Mouse (Mus musculus): ENCODE results near the gene Dpt. TPM values are rescaled to one million over a fixed set of nuclear protein-coding genes. Genes with fewer than 3 reads are reported as not detected.
"Not testable (repeated sequence)": the region's sequence is repeated elsewhere in the genome, so short reads cannot be mapped to it uniquely, and the experiment has no call there.

The Dpt gene
- total RNA-seq (2021): under 1 TPM; 0.23 to 0.32 TPM

DNA sequence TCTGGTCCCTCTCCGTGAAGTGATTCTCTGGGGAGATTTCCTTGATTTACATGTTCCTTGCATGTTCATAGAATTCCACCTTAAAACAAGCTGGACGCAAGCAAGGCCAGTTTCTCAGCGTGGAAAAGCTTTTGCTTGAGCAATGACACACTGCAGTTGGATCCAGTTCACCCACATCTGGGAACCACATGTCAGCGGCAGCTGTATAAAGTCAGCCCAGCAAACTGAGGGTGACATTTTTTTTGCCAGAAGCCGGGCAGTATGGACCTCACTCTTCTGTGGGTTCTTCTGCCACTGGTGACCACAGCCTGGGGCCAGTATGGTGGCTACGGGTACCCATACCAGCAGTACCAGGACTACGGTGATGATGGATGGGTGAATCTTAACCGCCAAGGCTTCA is at the start of gene Dpt:
Gene Dpt (plus strand): TSS at position 174 of the 400 bp plus-strand sequence.
- no peak for DNase-seq

DNA sequence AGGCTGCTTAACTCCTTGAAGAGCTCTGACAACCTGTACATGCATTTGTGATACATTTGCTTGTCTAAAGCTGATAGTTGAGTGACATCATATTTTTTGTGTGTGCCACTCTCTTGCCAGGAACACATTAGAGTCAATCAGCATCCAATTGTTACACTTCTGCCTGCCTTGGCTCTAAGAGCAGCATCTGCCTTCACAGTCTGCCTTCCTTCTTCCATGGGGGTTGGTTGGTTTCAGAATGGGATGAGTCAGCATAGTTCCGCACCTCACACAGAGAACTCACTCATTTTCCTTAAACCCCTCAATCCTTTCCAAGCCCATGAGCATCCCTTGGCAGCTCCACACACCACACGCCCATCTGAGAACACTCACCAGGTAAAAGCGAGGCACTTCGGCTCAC is 42.7 kb upstream of the Dpt start:
- peak; percentile 41 to 53 for DNase-seq

DNA sequence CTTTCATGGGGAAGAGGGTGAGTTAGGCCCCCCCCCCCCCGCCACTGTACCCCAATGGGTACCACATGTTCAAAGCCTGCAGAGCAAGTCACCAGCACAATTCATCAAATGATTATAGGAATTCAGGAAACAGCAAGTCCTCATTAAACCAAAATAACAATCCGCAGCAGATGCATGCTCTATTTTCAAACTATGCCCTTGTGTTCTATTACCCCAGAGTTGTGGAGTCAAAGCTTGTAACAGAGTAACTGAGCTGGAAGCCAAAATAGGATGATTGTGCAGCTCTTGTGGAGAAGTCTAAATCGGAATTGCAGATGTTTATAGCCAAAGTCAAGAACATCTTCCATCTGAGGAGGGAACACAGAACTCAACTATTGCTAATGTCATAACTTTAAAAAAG is 40.8 kb upstream of the Dpt start:
- peak in 1 of 2 experiments; percentile 18 for DNase-seq

DNA sequence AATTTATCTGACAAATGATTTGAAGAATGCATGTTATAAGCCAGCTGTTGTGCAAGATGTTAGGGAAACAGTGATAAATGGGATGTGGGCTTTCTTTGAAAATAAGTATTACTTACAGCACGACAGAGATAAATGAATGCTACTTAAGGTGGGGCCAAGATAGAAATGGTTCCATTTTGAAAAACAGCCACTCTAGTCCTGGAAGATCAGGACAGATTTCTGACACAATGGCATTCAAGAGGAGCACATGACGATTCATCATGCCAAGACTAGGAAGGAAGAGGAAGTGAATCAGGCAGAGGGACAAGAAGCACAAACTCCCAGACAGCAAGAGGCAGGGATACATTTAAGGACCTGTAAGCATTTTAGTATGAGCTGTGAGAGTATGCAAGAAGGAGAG is 39.5 kb upstream of the Dpt start:
- no peak for DNase-seq

DNA sequence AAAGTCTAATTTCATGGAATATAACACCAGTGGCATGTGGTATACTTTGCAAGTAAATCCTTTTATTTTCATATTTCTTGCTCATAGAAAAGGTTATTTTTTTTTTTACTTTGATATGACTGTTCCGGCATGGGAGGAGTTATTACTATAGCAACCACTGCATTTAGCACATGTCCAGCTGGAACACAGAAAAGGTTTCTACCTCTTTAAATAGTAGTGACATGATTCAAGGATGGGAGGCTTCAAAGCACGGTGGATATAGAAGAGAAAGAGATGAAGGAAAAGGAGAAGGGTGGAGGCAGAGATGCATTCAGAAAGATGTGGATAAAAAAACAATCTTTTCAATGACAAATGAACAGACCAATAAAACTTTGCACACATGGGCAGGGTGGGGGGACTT is 38.0 kb upstream of the Dpt start:
- no peak for DNase-seq

DNA sequence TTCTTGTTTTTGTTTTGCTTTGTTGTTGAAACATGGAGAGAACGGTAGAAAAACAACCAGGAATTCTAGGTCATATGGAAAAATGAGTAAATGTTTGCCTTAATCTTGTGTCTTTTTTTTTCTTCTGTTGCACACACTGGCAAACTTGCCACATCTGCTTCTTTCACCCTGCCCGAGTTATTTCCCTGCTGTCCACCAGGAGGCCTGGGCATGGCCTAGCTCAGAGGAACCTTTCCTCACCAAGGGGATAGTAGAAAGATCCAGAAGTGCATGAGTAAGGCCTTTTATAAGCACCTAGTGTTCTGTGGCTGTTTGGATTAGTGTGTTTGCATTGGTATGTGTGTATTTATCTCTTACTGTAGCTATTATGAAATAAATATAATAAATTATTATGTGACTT is 34.2 kb upstream of the Dpt start:
- no peak for DNase-seq

DNA sequence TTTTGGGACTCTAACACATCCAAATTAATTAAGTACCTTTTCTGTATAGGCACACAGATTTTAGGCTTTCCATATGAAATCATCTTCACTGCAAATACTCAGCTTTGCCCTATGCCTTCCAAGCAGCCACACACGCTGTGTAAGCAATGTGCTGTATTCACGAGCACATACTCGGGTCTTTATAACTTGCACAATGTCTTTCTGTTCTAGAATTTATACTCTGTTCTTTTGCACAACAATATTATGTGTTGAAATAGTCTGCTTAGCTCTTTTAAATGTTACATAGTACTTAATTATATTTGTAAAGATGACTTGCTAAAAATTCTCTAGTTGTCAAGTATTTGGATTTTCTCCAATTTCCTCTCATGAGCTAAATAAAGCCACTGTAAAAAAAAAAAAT is 29.8 kb upstream of the Dpt start:
- DNase-seq: no peak

DNA sequence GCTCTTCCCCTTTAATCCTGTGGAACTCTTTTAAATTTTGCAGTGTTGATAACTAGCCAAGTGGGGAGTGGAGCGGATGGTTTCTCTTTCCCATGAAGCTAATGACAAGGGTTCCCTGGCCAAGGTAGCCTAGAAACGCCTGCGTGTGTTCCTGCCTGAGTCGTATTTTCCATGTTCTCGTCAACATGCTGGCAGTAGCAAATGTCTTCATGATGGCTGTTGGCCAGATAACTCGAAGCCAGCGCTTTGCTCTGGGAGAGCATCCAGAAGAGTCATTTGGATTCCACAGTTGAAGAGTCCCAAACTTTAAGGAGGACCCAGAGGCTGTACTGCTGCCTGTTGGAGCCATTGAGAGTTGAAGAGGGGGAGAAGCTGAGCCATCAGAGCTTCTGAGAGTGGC is 25.8 kb upstream of the Dpt start:
- peak; percentile 60 to 71 for DNase-seq

DNA sequence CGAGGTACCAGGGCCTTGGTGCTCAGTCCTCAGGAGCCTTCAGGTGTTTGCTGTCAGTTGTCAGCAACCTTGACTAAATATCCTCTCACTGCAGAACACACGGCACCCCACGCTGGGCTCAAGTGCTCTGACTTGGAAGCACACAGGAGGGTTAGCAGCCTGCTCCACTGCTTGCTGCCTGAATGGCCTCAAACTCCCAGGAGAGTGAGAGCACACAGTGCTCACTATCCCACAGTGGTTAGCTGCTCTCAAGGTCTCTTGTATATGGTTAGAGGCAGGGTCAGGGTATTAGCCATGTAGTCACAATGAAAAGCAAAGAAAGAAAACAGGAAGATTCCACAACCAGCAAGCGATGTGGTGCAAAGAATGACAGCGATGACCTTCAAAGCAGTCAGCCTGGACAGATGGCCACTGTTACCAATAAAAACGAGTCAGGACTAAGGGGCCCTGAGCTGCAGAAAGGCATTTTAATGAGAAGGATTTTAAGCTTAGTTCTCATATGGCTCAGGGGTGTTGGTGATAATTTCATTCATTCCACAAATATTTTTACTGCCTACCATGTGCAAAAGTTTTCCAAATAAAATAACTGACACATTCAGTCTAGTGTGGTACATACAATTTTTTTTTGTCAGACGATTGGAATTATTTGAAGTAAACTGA is 15.5 kb upstream of the Dpt start:
- no peak for DNase-seq

DNA sequence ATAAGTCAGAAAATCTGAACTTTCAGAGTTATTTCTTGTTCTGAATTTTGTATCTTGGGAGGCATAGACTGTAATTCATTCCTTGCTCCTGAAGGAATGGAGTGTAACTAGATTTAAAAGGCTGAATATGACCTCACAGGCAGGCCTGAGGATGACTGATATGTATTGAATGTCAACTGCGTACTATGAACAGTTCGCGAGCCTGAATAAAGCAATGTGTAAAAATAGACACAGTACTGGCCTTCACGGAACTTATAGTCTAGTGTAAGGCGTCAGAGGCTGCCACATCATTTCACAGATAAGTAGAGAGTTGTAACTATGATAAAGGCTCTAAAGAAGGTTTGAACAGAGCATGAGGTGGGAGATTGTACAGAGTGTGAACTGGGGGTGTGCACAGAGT is 10.3 kb upstream of the Dpt start:
- DNase-seq: no peak

DNA sequence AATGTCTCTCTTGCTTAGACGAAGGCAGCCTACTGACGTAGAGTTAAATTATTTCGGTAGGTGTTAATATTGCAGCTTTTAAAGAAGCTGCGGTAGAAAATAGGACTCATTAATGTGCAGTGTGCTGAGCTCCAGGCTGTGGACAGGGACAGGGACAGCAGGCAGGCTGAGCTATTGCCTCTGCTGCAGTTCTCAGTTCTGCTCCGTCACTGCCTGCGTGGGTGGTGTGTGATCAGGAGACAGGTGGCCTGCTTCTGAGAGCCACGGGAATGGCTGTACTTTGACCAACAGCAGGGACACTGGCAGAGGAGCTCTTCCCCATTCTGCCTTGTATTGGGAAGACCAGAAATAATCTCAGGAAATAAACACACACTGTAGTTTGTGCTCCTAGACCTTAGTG is 8.7 kb upstream of the Dpt start:
- peak; percentile 69 to 70 for DNase-seq

DNA sequence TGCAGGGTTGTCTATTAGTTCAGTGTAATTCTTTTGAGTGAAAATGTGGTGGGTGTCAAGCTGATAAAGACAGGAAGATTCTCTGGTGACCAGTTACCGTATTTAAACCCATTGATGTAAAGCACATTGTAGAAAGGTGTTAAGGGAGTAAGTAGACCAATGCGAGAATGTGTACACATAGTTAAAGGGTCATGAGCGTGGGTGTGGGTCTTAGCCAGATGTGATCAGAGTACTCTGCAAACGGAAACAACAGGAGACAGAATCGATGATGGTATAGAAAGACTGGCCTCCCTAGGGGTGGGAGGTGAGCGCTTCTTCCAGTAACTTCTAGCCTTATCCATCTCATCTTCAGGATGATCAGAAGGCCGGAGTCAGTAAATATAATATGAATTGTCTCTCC is 8.2 kb upstream of the Dpt start:
- DNase-seq: no peak

DNA sequence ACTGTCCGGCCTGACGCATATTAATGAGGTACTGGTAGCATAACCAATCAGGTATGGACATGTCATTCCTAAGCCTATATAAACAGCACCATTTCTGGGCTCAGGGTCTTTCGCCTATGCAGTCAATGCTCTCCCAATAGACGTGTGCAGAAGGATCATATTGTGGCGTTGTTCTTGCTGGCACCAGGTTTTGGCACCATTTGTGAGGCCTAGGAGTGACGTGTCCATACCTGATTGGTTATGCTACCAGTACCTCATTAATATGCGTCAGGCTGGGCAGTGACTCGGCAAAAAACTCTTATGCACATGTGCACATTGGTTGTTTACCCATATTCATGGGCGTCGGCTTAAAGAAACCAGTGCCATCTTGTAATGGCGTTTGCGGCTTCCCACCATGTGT is 6.1 kb upstream of the Dpt start:
- not testable (repeated sequence) for DNase-seq

DNA sequence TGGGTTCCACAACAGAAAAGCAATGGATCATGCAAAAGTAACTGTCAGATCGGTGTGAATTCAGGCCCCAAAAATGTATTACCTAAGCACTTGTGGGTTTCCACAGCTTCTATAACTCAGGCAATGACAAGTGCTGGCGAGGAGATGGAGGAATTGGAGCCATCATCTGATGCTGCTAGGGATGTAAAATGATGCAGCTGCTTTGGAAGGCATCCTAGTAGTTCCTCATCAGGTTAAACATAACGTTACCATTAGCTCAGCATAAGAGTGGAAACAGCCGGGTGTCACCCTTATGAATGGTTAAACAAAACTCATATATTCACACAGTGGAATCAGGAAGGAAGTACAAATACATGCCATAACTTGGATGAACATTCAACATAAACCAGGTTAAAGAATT is 3.4 kb upstream of the Dpt start:
- no peak for DNase-seq

DNA sequence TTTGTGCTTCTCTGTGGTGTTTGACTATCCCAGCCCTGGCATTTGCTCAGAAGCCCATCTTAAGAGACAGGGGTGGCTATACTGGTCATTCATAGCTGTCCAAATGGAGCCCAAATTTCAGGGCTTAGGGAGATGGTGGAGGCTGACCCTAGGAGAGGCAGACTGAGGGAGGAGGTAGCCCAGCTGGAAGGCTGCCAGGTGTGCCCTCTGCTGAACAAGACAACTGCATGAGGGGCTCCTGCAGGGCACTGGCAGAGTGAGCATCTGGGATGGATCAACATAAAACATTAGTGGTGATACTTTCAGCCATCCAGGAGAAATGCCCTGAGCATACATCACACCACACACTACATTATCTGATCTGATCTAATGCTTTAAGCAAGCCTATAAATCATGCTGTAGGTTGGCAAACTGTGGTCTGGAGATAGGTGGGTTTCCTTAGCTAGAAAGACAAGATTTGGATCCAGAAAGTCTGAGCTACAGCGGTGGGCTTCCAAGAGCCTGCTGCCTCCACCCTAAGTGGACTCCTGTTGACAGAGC is 1.4 kb downstream of the Dpt start:
- DNase-seq: no peak

DNA sequence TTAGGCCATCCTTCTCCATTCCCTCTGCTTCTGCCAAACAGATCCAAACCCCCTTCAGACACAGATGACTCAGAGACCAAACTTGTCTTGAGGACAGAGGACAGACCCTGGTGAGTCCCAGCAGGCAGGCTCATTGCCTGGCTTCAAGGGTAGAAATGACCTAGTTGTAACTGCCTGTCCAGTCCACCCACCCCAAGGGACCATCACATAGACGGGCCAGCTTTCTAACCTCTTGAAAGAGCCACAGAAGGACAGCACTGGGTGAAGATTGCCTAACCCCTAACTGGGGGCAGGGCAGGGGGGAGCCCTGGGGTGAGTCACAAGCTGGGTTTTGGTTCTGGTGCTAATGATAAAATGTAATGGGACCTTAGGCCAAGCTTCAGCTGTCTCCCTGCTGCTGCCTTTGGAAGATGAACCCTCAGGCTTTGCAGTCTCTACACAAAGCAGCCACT is 2.1 kb downstream of the Dpt start:
- no peak for DNase-seq

DNA sequence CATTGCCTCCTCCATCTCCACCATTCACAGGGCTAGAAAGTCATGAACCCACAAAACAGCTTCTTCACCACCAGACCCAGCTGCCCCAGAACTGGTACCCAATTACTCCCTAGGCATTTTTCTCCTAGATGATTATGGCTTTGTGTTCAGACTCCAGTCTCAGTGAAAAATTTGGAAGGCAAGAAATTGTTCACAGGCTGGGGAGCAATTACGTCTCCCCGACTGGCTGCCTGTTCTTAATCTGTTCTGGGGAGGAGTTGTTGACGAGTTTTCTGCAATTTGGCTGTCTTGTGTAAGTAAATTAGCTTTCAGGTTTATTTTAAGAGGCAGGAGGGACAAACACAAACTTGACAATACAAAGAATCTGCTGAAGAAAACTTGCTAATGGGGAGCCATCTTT is 2.7 kb downstream of the Dpt start:
- no peak for DNase-seq

DNA sequence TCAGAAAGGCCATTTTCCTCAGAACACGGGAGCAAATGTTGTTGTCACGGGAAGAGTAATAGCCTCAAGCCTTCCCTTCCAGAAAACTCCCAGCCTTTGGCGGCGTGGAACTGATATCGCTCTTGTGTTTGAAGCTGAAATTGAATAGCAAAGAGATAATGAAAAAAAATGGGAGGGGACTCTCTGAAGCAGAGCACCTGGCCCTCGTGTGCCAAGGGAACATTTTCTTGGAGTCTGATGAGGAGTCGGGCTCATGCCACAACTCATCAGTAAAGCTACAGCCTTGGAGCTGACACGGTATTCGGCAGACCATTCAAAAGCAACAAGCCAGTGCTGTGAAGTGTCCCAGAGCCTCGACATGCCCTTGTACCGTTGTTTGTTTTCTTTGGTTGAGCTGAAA is 7.8 kb downstream of the Dpt start:
- DNase-seq: no peak

DNA sequence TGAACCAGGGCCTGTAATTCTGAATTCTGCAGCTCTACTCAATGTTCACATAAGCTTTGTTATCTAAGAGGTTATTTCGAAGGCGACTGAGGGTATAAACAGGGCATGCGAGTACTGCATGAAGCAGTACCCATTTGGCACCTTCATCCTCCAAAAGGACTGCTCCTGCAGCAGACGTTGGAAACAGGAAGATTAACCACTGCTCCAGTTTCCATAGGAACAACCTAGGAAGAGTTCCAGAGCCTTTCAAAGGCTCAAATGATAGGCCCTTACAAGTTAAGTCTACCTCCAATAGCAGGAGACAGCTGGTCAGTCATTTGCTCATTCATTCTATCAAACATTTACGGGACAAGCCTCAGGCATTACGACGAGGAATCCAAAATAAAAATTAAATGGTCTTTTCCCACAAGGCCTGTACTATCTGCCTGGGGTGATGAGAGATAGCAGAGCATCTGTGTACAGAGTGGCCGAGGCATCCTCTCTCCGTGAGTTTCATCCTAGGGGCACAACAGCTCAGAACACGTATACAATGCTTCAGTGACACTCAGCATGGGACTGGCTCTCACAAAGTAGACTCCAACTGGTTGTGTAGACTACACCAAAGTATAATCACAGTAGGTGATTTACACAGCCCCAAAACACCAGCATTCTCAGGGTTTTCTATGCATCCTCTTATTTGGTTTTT is 8.4 kb downstream of the Dpt start:
- DNase-seq: no peak

DNA sequence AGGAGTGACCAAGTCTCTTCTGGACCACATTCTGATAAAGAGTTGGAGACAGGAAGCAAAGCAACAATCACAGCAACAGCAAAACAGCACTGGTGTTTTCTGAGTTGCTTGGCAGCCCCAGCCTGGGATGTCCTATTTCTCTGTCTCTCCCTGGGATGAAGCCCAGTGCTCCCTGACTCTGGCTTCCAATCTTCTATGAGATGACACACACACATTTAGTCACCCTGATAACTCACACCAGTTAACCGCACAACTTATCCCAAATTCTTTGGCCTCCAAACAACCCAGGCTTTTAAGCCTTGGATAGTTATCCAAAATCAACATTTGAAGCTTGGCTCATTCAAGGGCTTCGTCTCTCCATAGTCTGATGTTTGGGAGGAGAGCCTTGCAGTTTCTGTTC is 12.9 kb downstream of the Dpt start:
- no peak for DNase-seq

DNA sequence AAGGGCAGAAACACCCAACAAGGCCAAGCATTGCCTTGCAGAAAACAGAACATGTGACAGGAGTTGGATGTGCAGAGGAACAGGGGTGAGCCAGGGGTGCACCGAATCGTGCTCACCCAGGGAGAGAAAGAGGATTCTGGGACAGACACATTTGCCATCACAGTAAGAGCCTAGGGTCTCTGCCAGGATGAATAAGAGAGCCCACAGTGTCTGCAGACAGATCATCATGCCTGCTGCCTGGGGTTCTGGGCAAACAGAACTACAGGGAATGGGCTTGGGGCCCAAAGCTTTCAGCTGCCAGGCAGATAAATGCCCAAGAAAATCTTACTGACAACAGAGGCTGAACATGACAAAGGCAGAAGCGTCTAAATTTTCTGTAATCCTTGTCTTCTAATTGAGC is 14.9 kb downstream of the Dpt start:
- DNase-seq: no peak

DNA sequence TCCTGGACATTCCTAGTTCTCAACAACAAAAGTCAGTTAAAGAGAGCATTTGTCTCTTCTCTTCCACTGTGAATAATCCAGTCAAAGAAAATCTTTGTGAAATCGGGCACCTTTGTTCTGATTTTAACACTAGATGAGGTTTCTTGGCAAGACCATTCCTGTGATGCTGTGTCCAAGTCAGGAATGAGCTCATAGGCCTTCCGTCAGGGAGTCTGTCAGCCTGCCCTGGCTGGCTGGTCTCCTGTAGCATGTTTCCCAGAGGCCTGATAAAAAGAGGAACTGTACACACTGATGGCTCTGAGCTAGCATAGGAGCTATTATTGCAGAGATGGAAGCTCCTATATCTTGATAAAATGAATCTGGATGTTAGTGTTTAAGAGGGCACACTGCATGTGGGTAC is 17.8 kb downstream of the Dpt start:
- DNase-seq: no peak

DNA sequence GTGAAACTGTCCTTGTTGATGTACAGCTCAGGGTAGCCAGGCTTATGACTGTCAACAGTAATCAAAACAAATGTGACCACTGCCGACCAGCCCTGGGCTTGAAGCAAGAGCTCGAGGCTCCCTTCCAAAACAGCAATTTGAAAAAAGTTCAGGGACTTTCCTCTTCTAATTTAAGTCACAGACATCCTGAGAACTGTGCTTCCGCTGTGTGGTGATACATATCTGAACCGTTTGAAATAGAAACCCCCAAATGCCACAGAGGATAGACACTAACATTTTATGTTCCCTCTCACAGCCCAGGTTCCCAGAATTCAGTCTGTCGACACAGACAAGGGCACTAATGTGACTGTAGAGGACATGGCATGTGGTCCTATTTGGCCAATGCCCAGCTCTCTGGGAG is 18.9 kb downstream of the Dpt start:
- no peak for DNase-seq

DNA sequence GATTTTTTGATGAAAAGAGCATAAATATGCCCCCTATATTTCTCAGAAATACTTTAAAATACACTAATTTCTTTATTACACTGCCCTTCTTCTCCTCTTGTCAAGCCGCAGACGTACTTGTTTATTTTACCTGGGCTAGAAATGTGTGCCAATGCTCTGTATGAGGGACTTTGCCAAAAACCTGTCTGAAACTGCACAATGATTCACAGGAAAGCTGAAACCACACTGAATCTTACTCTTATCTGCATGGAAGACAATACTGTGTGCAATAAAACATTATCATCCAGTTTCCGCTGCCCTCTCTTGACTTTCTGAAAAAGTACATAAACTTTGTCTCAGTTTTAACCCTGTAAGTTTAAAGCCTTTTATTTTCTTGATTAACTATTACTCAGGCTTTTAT is 20.9 kb downstream of the Dpt start:
- no peak for DNase-seq
